Mouse (Mus musculus) kidney, adult 2 months (tissue): ENCODE results near the gene Syt8.

Experiments used
- CTCF ChIP-seq: fragments of 200-500 bp; conservative IDR thresholded peaks from 2 replicates; pipeline ENCODE4 v1.5.1; 2011; ENCODE audit warnings: low read depth, mild to moderate bottlenecking, control low read depth, low read length, moderate library complexity, mixed read lengths; ENCODE audit not compliant: insufficient read depth, insufficient read length
- POLR2A ChIP-seq: fragments of 200-500 bp; IDR thresholded peaks from one replicate; pipeline ENCODE4 v1.6.1; 2011; ENCODE audit warnings: low read depth, low read length, control low read depth

GRCm38 (mm10) chr7:142443474-142443873 lies 8.8 kb downstream of the Syt8 start:
- TF ChIP-seq CTCF (no peak), POLR2A (no peak)
